Mouse (Mus musculus): Measurements from ENCODE around the gene Gpr135. TPM values are rescaled to one million over a fixed set of nuclear protein-coding genes. Genes with fewer than 3 reads are reported as not detected.
A peak's percentile ranks its signal among the peaks of the same experiment; 100 is the strongest.

Gpr135 gene
- total and polyA plus RNA-seq, 2 experiments from 2014 or later, result 10.8 to 16.5 TPM

DNA sequence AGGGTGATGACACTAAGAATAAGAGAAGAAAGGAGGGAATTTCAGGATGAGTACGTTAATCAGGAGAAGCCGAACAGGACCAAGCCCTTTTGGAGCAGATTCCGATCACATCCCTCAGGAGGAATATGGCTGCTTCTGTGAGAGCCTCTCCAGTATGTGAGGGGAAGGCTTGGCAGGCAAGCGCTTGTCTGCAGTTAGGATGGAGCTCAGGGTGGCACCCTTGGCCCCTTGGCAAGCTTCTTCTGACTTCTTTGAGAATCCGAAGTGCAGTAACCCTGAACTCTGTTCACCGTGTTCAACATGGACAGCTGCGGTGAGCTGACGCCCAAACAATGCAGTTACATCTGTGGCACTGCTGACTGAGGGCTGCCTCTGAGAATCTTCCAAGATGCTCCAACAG, 26.0 kb upstream of the Gpr135 start:
- DNase-seq, result no peak
- no peak for ATAC-seq
- Histone ChIP-seq H3K4me2 (ENCODE audit: low read depth) (no peak overlapping the region), H3K27me3 (ENCODE audit: insufficient read depth, low read length) (no peaks in the 10 kb centered on the region), H3K36me3 (ENCODE audit: insufficient read depth) (peaks cover 77% of the 10 kb centered on the region), H3K4me1 (ENCODE audit: insufficient read depth) (no peaks in the 10 kb centered on the region), H3K4me3 (ENCODE audit: low read depth, low read length) (no peak overlapping the region), H3K9ac (no peak overlapping the region), H3K9me3 (ENCODE audit: low read length) (no peaks in the 10 kb centered on the region), H3K27ac (ENCODE audit: low read depth, low read length) (no peak overlapping the region)
- TF ChIP-seq CTCF (IDR thresholded peaks at IDR 0.05; ENCODE audit: low read depth), result no peak
- 95% methylated on average over 8 of the region's 8 CpGs for WGBS

DNA sequence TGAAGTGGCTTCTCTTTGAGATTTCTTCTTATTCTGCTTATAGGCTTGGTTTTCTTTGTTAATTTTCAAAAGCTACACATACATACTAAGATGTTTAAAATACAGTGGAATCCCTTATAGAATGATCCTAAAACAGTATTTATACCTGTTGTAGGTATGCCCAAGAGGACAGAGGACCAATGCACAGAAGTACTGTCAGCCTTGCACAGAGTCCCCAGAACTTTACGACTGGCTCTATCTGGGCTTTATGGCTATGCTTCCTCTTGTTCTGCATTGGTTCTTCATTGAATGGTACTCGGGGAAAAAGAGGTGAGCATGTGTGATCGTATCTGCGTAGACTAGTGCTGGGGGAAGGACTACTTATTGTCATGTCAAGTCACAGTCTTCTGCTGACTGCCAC, 18.9 kb upstream of the Gpr135 start:
- Histone ChIP-seq H3K36me3 (ENCODE audit: insufficient read depth) (peaks cover 43% of the 10 kb centered on the region), H3K4me3 (ENCODE audit: low read depth, low read length) (no peak overlapping the region), H3K9ac (no peak overlapping the region), H3K27me3 (ENCODE audit: insufficient read depth, low read length) (no peaks in the 10 kb centered on the region), H3K4me1 (ENCODE audit: insufficient read depth) (peaks cover 12% of the 10 kb centered on the region; the same call in 1 of the 2 replicates), H3K4me2 (ENCODE audit: low read depth) (no peak overlapping the region), H3K9me3 (ENCODE audit: low read length) (no peaks in the 10 kb centered on the region), H3K27ac (ENCODE audit: low read depth, low read length) (no peak overlapping the region)
- 91% methylated on average over 4 of the region's 4 CpGs for WGBS
- DNase-seq (no peak), ATAC-seq (no peak)
- TF ChIP-seq CTCF (IDR thresholded peaks at IDR 0.05; ENCODE audit: low read depth), result no peak

DNA sequence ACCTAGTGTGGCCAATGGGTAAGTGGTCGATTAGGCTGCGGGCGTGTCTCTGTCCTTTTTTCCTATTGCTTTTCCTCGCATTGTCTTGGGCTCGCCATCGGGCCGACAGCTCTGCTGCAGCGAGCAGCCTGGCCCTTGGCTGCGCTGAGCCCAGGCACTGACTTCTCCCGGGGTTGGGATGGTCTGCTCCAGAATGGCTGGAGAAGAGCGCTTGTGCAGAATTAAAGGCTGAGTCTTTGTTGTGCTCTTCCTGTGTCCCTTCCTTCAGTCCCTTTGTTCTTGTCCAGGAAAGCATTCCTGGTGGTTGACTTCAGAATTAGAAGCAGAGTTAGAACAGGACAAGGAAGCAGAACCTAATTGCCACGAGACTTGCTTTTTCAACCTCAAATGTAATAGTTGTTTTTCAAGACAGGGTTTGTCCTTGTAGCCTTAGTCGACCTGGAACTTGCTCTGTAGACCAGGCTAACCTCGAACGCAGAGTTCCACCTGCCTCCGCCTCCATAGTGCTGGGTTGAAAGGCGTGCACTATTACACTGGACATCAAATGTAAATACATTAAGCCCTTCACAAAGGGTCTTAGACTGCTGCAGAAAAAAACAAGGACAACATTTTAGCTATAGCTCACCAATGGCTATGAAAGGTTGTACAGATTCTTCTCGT, 15.4 kb upstream of the Gpr135 start:
- Histone ChIP-seq H3K4me2 (ENCODE audit: low read depth) (peak overlapping the region; percentile 77), H3K27ac (ENCODE audit: low read depth, low read length) (peak overlapping the region; percentile 93), H3K27me3 (ENCODE audit: insufficient read depth, low read length) (no peaks in the 10 kb centered on the region), H3K4me1 (ENCODE audit: insufficient read depth) (peaks cover 12% of the 10 kb centered on the region; the same call in 1 of the 2 replicates), H3K4me3 (ENCODE audit: low read depth, low read length) (peak overlapping the region; percentile 68), H3K9me3 (ENCODE audit: low read length) (no peaks in the 10 kb centered on the region), H3K36me3 (ENCODE audit: insufficient read depth) (peaks cover 10% of the 10 kb centered on the region), H3K9ac (peak overlapping the region; percentile 86)
- under 1% methylated on average over 18 of the region's 18 CpGs for WGBS
- DNase-seq (no peak), ATAC-seq (peak; percentile 41)
- TF ChIP-seq CTCF (IDR thresholded peaks at IDR 0.05; ENCODE audit: low read depth), result peak; percentile 26

GRCm38 (mm10) chr12:72085329-72086165, 14.6 kb upstream of the Gpr135 start, which contains the start of the genes L3hypdh and Jkamp:
Gene L3hypdh, minus strand, starts transcription at chr12:72085439.
Gene Jkamp, plus strand, starts transcription at chr12:72085589.
- Histone ChIP-seq H3K9ac (peak within 1 kb of the TSS; percentile 86), H3K4me2 (ENCODE audit: low read depth) (peak within 1 kb of the TSS; percentile 77), H3K4me1 (ENCODE audit: insufficient read depth) (peaks cover 12% of the 10 kb centered on the region; the same call in 1 of the 2 replicates), H3K36me3 (ENCODE audit: insufficient read depth) (peaks cover 7% of the 10 kb centered on the region), H3K9me3 (ENCODE audit: low read length) (no peaks in the 10 kb centered on the region), H3K27me3 (ENCODE audit: insufficient read depth, low read length) (no peaks in the 10 kb centered on the region), H3K4me3 (ENCODE audit: low read depth, low read length) (peak within 1 kb of the TSS; percentile 68), H3K27ac (ENCODE audit: low read depth, low read length) (peak within 1 kb of the TSS; percentile 93)
- DNase-seq (peak; percentile 99), ATAC-seq (peak; percentile 94)
- peak; percentile 46 for TF ChIP-seq CTCF (IDR thresholded peaks at IDR 0.05; ENCODE audit: low read depth)
- 2% methylated on average over 59 of the region's 60 CpGs for WGBS

DNA sequence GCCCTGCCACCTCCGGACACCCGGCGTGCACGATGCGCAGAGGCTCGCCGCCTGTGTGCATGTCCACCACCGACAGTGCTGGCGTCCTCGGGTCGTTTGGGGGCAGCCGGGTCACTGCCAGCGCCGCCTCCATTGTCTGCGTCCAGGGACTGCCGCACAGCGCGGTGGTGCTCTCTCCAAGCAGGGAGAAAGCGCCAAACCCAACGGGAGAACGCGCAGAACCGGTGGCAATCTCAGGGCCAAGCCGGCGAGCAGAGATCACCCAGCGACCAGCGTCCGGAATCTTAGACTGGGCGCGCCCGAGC, 14.1 kb upstream of the Gpr135 start:
- ATAC-seq (peak; percentile 25; the same call in 1 of the 2 replicates), DNase-seq (no peak)
- H3K27me3 ChIP-seq (ENCODE audit: insufficient read depth, low read length), result no peaks in the 10 kb centered on the region
- no peaks in the 10 kb centered on the region for H3K9me3 ChIP-seq (ENCODE audit: low read length)
- H3K4me3 ChIP-seq (ENCODE audit: low read depth, low read length), result peak overlapping the region; percentile 68
- peak overlapping the region; percentile 77 for H3K4me2 ChIP-seq (ENCODE audit: low read depth)
- peak overlapping the region; percentile 93 for H3K27ac ChIP-seq (ENCODE audit: low read depth, low read length)
- H3K9ac ChIP-seq, result peak overlapping the region; percentile 86
- H3K36me3 ChIP-seq (ENCODE audit: insufficient read depth), result peaks cover 2% of the 10 kb centered on the region; the same call in 1 of the 2 replicates
- H3K4me1 ChIP-seq (ENCODE audit: insufficient read depth), result peaks cover 12% of the 10 kb centered on the region; the same call in 1 of the 2 replicates
- WGBS, result 2% methylated on average over 31 of the region's 31 CpGs
- TF ChIP-seq CTCF (IDR thresholded peaks at IDR 0.05; ENCODE audit: low read depth), result peak; percentile 16; the same call in 1 of the 2 replicates

DNA sequence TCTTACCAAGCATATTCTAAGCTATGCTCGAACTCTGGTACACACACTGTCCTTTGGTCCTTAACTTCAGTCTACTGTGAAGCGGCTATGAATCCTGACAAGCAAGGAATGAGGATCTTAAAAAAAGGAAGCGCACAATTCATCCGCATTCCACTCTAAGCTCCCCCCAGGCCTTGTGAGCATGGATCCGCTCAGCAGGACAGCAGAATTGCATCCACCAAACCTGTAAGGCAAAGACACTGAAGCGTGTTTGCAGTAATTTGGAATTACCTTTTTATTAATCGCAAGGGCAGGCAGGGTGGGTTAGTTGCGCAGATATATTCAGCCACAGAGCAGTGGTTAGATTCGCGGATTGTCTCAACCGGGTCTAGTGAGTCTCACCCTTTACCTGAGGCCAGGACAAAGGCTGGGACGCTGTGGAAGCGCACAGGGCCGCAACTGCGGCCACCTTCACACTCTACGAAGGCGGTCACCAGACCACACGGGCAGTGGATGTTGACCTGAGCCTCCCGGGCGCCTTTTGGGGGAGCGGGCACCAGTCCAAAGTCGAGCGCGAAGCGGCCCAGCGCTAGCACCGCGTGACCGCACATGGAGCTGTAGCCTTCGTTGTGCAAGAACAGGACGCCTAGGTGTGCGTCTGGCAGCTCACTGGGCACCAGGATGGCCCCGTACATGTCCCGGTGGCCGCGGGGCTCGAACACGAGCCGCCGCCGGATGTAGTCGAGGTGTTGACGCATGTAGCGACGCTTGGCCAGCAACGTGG, 13.5 kb upstream of the Gpr135 start:
- WGBS, result 7% methylated on average over 46 of the region's 46 CpGs
- Histone ChIP-seq H3K4me1 (ENCODE audit: insufficient read depth) (peaks cover 12% of the 10 kb centered on the region; the same call in 1 of the 2 replicates), H3K4me2 (ENCODE audit: low read depth) (peak overlapping the region; percentile 77), H3K27ac (ENCODE audit: low read depth, low read length) (peak overlapping the region; percentile 93), H3K27me3 (ENCODE audit: insufficient read depth, low read length) (no peaks in the 10 kb centered on the region), H3K36me3 (ENCODE audit: insufficient read depth) (no peaks in the 10 kb centered on the region), H3K9ac (peak overlapping the region; percentile 86), H3K4me3 (ENCODE audit: low read depth, low read length) (peak overlapping the region; percentile 68), H3K9me3 (ENCODE audit: low read length) (no peaks in the 10 kb centered on the region)
- ATAC-seq, result no peak
- peak; percentile 67 for DNase-seq
- no peak for TF ChIP-seq CTCF (IDR thresholded peaks at IDR 0.05; ENCODE audit: low read depth)
